Mouse (Mus musculus) midbrain, embryonic 15.5 days (tissue): ENCODE measurements at regions not wholly inside any gene's neighbourhood (a gene's known extent, or its start where the extent isn't known, plus 50 kb on each side); places are given as distances from the start of the nearest gene placed in this dataset.

Experiments
- ATAC-seq: fragments of 200-750 bp; cut with Nextera tagmentation; replicated peaks from 2 replicates; pipeline ENCODE4 v1.8.0; 2017; ENCODE audit warnings: moderate TSS enrichment
- H3K27ac ChIP-seq: fragments of 300-500 bp; sonication (generic); 2 replicates; pipeline ENCODE4 v1.5.1; 2015; ENCODE audit warnings: mild to moderate bottlenecking, inconsistent platforms
- H3K27me3 ChIP-seq: fragments of 300-500 bp; sonication (generic); replicated peaks from 2 replicates; pipeline ENCODE4 v1.6.1; 2015; ENCODE audit warnings: inconsistent platforms
- H3K36me3 ChIP-seq: fragments of 300-500 bp; sonication (generic); replicated peaks from 2 replicates; pipeline ENCODE4 v1.6.1; 2015; ENCODE audit warnings: inconsistent platforms
- H3K4me1 ChIP-seq: fragments of 300-500 bp; sonication (generic); 2 replicates; pipeline ENCODE4 v1.6.1; 2015; ENCODE audit warnings: inconsistent platforms
- H3K4me2 ChIP-seq: fragments of 300-500 bp; sonication (generic); 2 replicates; pipeline ENCODE4 v1.6.1; 2015; ENCODE audit warnings: inconsistent platforms, mild to moderate bottlenecking, moderate library complexity
- H3K4me3 ChIP-seq: fragments of 300-500 bp; sonication (generic); 2 replicates; pipeline ENCODE4 v1.5.1; 2015; ENCODE audit warnings: mild to moderate bottlenecking, inconsistent platforms
- H3K9ac ChIP-seq: fragments of 300-500 bp; sonication (generic); 2 replicates; pipeline ENCODE4 v1.6.1; 2015; ENCODE audit warnings: mild to moderate bottlenecking, inconsistent platforms
- H3K9me3 ChIP-seq: fragments of 300-500 bp; sonication (generic); 2 replicates; pipeline ENCODE4 v1.6.1; 2016; ENCODE audit warnings: inconsistent platforms
- WGBS: fragments of 180-500 bp; shearing (Covaris S2); methylation state at CpG from one replicate; pipeline ENCODE4 v1.1.7; 2015; ENCODE audit warnings: mixed read lengths; 5-methylcytosine and 5-hydroxymethylcytosine counted together

DNA sequence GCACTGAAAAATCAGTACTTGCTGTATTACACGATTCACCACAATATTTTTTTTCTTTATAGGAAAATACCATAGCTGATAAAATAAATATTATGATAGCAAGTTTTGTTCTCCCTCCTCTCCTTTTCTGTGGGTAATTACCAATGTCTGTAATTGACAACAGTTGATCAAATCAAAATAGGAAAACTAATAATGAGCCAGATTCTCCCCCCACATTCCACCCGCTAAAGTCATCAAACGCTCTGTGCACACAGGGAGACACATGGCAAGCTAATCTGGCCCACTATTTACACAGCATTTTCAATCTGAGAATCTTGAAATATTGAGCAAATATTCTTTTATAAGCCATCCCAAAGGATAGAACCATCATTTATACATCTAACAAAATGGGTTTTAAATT lies 659.2 kb upstream of the Acvr2a start:
- Histone ChIP-seq H3K9me3 (no peaks in the 10 kb centered on the region), H3K4me3 (no peak overlapping the region), H3K4me2 (no peak overlapping the region), H3K4me1 (no peaks in the 10 kb centered on the region), H3K36me3 (no peaks in the 10 kb centered on the region), H3K9ac (no peak overlapping the region), H3K27ac (no peak overlapping the region), H3K27me3 (no peaks in the 10 kb centered on the region)
- ATAC-seq: no peak
- WGBS: 81% methylated on average over 3 of the region's 3 CpGs

DNA sequence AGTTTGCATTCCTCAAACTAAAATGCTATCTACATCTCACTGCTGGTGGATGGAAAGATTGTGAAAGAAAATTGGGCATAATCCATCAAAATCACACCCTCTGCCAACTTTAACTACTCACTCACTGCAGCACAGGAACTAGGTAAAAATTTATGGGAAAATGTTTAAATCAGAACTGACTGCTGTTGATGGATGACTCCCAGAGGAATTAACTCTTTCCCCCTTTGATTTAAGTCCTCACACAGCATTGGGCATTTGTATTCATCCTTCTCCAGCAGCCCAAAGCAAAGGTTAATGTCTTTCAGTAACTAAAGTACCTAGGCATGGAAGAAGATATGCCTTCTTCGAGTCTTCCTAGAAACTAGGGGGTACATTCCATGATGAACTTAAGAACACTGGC lies 641.3 kb upstream of the Acvr2a start:
- no peak overlapping the region for H3K4me2 ChIP-seq
- no peak overlapping the region for H3K9ac ChIP-seq
- no peaks in the 10 kb centered on the region for H3K27me3 ChIP-seq
- H3K27ac ChIP-seq: no peak overlapping the region
- no peak overlapping the region for H3K4me3 ChIP-seq
- no peaks in the 10 kb centered on the region for H3K4me1 ChIP-seq
- no peak for ATAC-seq
- WGBS: 78% methylated on average over 1 of the region's 1 CpGs
- H3K36me3 ChIP-seq: no peaks in the 10 kb centered on the region
- H3K9me3 ChIP-seq: no peaks in the 10 kb centered on the region

DNA sequence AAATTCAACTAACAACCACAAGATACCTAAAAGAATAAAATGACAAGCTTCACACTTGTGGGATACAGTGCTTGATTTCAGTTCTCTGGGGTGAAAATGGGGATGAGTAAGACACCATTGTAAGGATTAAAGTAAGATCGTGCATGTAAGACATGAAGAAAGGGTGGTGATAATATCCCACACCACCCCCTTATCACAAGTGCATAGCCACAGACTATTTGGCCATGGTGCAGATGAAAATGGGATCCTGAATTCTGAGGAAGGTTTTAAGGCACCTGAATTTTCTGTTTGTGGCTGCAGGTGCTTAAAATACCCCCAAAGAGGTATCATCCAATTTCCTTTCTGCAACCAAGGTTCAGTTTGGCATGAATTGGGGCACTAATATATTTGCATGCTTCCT lies 627.7 kb upstream of the Acvr2a start:
- ATAC-seq: no peak
- Histone ChIP-seq H3K36me3 (no peaks in the 10 kb centered on the region), H3K9me3 (no peaks in the 10 kb centered on the region), H3K4me3 (no peak overlapping the region), H3K4me1 (no peaks in the 10 kb centered on the region), H3K4me2 (no peak overlapping the region), H3K9ac (no peak overlapping the region), H3K27ac (no peak overlapping the region), H3K27me3 (no peaks in the 10 kb centered on the region)
- 79% methylated on average over 1 of the region's 1 CpGs for WGBS

DNA sequence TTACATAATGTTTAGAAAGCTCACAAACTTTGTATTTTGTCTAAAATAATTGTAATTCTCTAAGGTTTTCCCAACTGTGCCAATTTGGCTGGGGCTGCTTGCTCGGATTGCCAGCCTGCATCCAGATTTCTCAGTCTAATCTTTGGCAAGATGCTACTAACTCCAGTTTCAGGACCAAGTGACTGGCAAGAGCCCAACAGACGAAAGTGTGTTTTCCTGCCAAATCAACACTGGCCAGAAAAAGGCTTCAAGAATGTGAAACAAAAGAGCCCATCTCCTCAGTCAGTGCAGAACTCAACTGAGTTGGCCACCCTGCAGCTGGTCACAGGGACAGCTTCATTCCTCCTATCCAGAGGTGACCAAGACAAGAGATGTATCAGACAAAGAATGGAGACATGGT lies 627.3 kb upstream of the Acvr2a start:
- no peaks in the 10 kb centered on the region for H3K36me3 ChIP-seq
- no peak overlapping the region for H3K4me3 ChIP-seq
- no peak overlapping the region for H3K4me2 ChIP-seq
- no peaks in the 10 kb centered on the region for H3K9me3 ChIP-seq
- H3K27me3 ChIP-seq: no peaks in the 10 kb centered on the region
- no peak overlapping the region for H3K9ac ChIP-seq
- WGBS: 68% methylated on average over 2 of the region's 2 CpGs
- peak; percentile 63; the same call in 1 of the 2 replicates for ATAC-seq
- no peaks in the 10 kb centered on the region for H3K4me1 ChIP-seq
- H3K27ac ChIP-seq: no peak overlapping the region

DNA sequence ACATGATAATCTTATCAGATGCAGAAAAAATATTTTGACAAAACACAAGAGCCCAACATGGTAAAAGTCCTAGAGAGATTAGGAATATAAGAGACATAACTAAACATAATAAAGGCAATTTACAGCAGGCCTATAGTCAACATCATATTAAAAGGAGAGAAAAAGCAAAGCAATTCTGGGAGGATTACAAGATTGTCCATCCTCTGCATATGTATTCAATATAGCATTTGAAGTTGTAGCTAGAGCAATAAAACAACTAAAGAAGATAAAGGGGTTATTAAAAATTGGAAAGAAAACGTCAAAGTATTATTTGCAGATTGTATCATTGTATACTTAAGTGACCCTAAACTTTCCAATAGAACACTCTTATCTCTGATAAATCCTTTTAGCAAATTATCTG lies 602.1 kb upstream of the Acvr2a start:
- WGBS: 73% methylated on average over 1 of the region's 1 CpGs
- no peak overlapping the region for H3K4me2 ChIP-seq
- no peaks in the 10 kb centered on the region for H3K4me1 ChIP-seq
- no peaks in the 10 kb centered on the region for H3K27me3 ChIP-seq
- H3K9ac ChIP-seq: no peak overlapping the region
- H3K9me3 ChIP-seq: no peaks in the 10 kb centered on the region
- H3K27ac ChIP-seq: no peak overlapping the region
- no peak overlapping the region for H3K4me3 ChIP-seq
- ATAC-seq: no peak
- no peaks in the 10 kb centered on the region for H3K36me3 ChIP-seq

DNA sequence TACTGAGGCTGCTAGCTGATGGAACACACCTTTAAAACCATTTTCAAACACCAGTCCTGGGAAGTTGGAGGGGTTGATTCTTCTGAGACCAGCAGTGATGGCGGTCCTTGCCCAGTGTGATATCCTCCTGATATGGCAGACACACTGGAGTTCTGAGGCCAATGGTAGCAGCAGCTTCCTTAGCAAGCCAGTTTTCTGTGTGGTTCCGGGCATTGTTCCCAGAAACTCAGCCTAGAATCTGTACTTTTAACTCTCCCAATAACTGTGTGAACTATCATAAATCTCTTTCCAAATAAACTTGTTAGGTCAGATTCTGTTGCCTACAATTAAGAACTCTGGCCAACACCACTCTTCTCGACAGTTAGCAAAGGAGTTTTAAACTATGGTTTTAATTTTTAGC lies 593.1 kb upstream of the Acvr2a start:
- Histone ChIP-seq H3K27me3 (no peaks in the 10 kb centered on the region), H3K4me3 (no peak overlapping the region), H3K4me1 (no peaks in the 10 kb centered on the region), H3K4me2 (no peak overlapping the region), H3K36me3 (no peaks in the 10 kb centered on the region), H3K27ac (no peak overlapping the region), H3K9ac (no peak overlapping the region), H3K9me3 (no peaks in the 10 kb centered on the region)
- no peak for ATAC-seq
- WGBS: 83% methylated on average over 3 of the region's 3 CpGs

DNA sequence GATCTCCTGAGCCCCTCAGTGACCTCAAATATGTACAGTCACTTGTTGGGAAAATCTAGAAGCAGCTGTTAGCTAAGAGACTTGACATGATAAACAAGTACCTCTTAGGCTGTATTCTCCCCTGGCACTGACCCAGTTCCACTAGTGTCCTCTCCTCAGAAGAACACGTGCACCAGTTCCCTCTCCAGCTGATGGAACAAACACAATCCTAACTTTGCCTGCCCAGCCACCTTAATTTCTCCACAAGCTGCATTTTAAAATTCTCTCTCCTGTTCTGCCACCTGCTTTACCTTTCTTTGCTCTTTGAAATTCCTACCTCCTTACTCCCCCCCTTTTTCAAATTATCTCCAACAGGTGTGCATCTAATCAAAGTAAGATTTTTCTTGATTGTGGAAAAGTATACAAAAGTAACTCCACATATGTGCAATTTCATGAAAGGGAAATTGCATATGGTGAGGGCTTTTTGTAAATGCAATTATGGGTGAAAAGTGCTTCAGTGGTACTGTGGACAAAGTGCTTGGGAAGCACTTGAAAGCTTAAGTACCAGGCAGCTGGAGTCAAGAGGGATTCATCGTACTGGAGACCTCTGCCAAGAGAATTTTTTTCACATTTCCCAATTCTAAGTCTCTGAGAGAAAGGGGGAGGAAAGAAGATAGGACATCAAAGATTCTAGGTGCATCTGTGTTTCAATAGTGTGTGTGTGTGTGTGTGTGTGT lies 590.7 kb upstream of the Acvr2a start:
- Histone ChIP-seq H3K9ac (no peak overlapping the region), H3K9me3 (no peaks in the 10 kb centered on the region), H3K4me2 (no peak overlapping the region), H3K27me3 (no peaks in the 10 kb centered on the region), H3K27ac (no peak overlapping the region), H3K36me3 (no peaks in the 10 kb centered on the region), H3K4me1 (no peaks in the 10 kb centered on the region), H3K4me3 (no peak overlapping the region)
- no peak for ATAC-seq
- 73% methylated on average over 2 of the region's 2 CpGs for WGBS

DNA sequence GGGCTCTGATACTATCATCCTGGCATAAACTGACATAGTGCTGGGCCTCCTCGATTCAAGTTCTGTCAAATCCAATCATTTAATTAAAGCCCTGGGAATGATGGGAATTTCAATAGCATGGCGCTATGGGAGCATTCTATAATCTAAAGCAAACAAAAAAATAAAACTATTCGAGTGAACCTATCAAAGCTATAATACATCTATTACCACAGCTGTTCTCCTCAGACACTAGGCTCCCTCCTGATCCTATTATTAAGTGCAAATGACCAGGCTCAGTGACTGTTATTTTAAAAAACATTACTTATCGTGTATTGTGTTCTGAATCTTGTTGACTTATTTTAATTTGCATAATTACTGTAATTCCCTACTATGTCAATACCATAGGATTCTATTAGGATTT lies 563.7 kb upstream of the Acvr2a start:
- H3K4me3 ChIP-seq: no peak overlapping the region
- no peak overlapping the region for H3K9ac ChIP-seq
- no peaks in the 10 kb centered on the region for H3K9me3 ChIP-seq
- no peak for ATAC-seq
- H3K27ac ChIP-seq: no peak overlapping the region
- H3K4me2 ChIP-seq: no peak overlapping the region
- no peaks in the 10 kb centered on the region for H3K4me1 ChIP-seq
- no peaks in the 10 kb centered on the region for H3K36me3 ChIP-seq
- 60% methylated on average over 4 of the region's 4 CpGs for WGBS
- H3K27me3 ChIP-seq: no peaks in the 10 kb centered on the region

DNA sequence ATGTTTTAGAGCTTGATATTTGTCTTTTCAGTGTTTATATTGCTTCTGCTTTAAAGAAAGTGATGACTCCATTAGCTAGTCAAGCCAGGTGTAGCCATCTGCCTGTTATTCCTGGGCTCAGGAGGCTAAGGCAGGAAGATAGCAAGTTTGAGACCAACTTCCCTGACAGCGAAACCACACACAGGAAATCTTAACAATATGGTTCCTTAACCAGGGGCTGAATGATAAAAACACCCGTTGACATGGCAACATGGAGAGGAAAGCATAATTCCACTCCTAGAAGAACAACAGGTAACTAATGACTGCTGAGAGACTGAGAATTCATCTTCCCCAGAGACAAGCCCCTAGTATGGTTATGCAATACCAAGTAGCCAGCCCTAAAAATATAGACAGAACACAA lies 553.6 kb upstream of the Acvr2a start:
- H3K9me3 ChIP-seq: no peaks in the 10 kb centered on the region
- H3K4me2 ChIP-seq: no peak overlapping the region
- H3K9ac ChIP-seq: no peak overlapping the region
- H3K4me3 ChIP-seq: no peak overlapping the region
- no peak overlapping the region for H3K27ac ChIP-seq
- 62% methylated on average over 2 of the region's 2 CpGs for whole genome bisulfite sequencing
- no peaks in the 10 kb centered on the region for H3K27me3 ChIP-seq
- ATAC-seq: no peak
- no peaks in the 10 kb centered on the region for H3K36me3 ChIP-seq
- no peaks in the 10 kb centered on the region for H3K4me1 ChIP-seq
